Mouse (Mus musculus): ENCODE measurements around the gene Hspg2. TPM values are rescaled to one million over a fixed set of nuclear protein-coding genes. Genes with fewer than 3 reads are reported as not detected.

Gene Hspg2
- total RNA-seq, 2 experiments from 2014 or later, result 84.4 to 94.7 TPM

GRCm38 (mm10) chr4:137497367-137497766 is 28.8 kb downstream of the Hspg2 start:
- peak; percentile 40 to 55 for DNase-seq
- intact Hi-C loops (cut with DNase I), result no loop called here

GRCm38 (mm10) chr4:137497892-137498722 is 29.5 kb downstream of the Hspg2 start:
- DNase-seq, result peak; percentile 44 to 53
- intact Hi-C loops (cut with DNase I), result no loop called here

- DNase-seq, result no peak
- intact Hi-C loops (cut with DNase I), result no loop called here
Observed at GRCm38 (mm10) chr4:137498882-137499583, 30.5 kb downstream of the Hspg2 start.

GRCm38 (mm10) chr4:137500149-137500548 is 31.6 kb downstream of the Hspg2 start:
- DNase-seq, result no peak

GRCm38 (mm10) chr4:137500953-137501352 is 32.4 kb downstream of the Hspg2 start:
- intact Hi-C loops (cut with DNase I), result no loop called here
- DNase-seq, result no peak

More at GRCm38 (mm10) chr4:137500149-137500548, 31.6 kb downstream of the Hspg2 start:
- intact Hi-C loops (cut with DNase I), result no loop called here

GRCm38 (mm10) chr4:137502183-137502582 is 33.6 kb downstream of the Hspg2 start:
- intact Hi-C loops (cut with DNase I), result no loop called here
- DNase-seq, result no peak

- no peak for DNase-seq
- intact Hi-C loops (cut with DNase I), result no loop called here
Observed at GRCm38 (mm10) chr4:137502801-137503200, 34.2 kb downstream of the Hspg2 start.

GRCm38 (mm10) chr4:137503509-137503971 is 35.0 kb downstream of the Hspg2 start:
- intact Hi-C loops (cut with DNase I), result no loop called here

GRCm38 (mm10) chr4:137506629-137507028 is 38.1 kb downstream of the Hspg2 start:
- DNase-seq, result no peak
- intact Hi-C loops (cut with DNase I), result no loop called here

More at GRCm38 (mm10) chr4:137503509-137503971, 35.0 kb downstream of the Hspg2 start:
- no peak for DNase-seq

- intact Hi-C loops (cut with DNase I), result no loop called here
- no peak for DNase-seq
Observed at GRCm38 (mm10) chr4:137509528-137509927, 41.0 kb downstream of the Hspg2 start.

- intact Hi-C loops (cut with DNase I), result no loop called here
- no peak for DNase-seq
Observed at GRCm38 (mm10) chr4:137510021-137510696, 41.6 kb downstream of the Hspg2 start.

GRCm38 (mm10) chr4:137512897-137513296 is 44.3 kb downstream of the Hspg2 start:
- no peak for DNase-seq
- intact Hi-C loops (cut with DNase I), result no loop called here

- intact Hi-C loops (cut with DNase I), result loop anchor here (5.0 kb wide), 1 partner anchor 76 kb away; no protein-coding TSS in a partner anchor
- DNase-seq, result no peak
Observed at GRCm38 (mm10) chr4:137517989-137518691, 49.6 kb downstream of the Hspg2 start.

GRCm38 (mm10) chr4:137518746-137519145 is 50.2 kb downstream of the Hspg2 start:
- intact Hi-C loops (cut with DNase I), result loop anchor here (5.0 kb wide), 1 partner anchor 76 kb away; no protein-coding TSS in a partner anchor

GRCm38 (mm10) chr4:137520346-137520745 is 51.8 kb downstream of the Hspg2 start:
- no peak for DNase-seq
- intact Hi-C loops (cut with DNase I), result no loop called here

More at GRCm38 (mm10) chr4:137518746-137519145, 50.2 kb downstream of the Hspg2 start:
- no peak for DNase-seq

- intact Hi-C loops (cut with DNase I), result no loop called here
- DNase-seq, result no peak
Observed at GRCm38 (mm10) chr4:137521966-137522365, 53.4 kb downstream of the Hspg2 start.

- intact Hi-C loops (cut with DNase I), result no loop called here
- no peak for DNase-seq
Observed at GRCm38 (mm10) chr4:137525426-137525825, 56.9 kb downstream of the Hspg2 start.

- intact Hi-C loops (cut with DNase I), result no loop called here
- DNase-seq, result no peak
Observed at GRCm38 (mm10) chr4:137527368-137527767, 58.8 kb downstream of the Hspg2 start.

- intact Hi-C loops (cut with DNase I), result no loop called here
- DNase-seq, result no peak
Observed at GRCm38 (mm10) chr4:137527872-137528271, 59.3 kb downstream of the Hspg2 start.

- no peak for DNase-seq
- intact Hi-C loops (cut with DNase I), result no loop called here
Observed at GRCm38 (mm10) chr4:137540356-137540755, 71.8 kb downstream of the Hspg2 start.

All from gastrocnemius, postnatal 36 days (tissue).